Mouse (Mus musculus) embryonic facial prominence, embryonic 12.5 days (tissue): Measurements from ENCODE around the gene Rpa2. TPM values are rescaled to one million over a fixed set of nuclear protein-coding genes. Genes with fewer than 3 reads are reported as not detected.
A peak's percentile ranks its signal among the peaks of the same experiment; 100 is the strongest.
"Not testable (repeated sequence)": the region's sequence is repeated elsewhere in the genome, so short reads cannot be mapped to it uniquely, and the experiment has no call there.

Experiments used
- ATAC-seq: fragments of 200-750 bp; cut with Nextera tagmentation; 2 replicates; pipeline ENCODE4 v1.8.0; 2017; ENCODE audit not compliant: insufficient number of reproducible peaks, insufficient read depth, low FRiP score, low TSS enrichment
- H3K27ac ChIP-seq: fragments of 300-500 bp; sonication (generic); 2 replicates; pipeline ENCODE4 v1.5.1; 2016; ENCODE audit warnings: mild to moderate bottlenecking
- H3K27me3 ChIP-seq: fragments of 300-500 bp; sonication (generic); 2 replicates; pipeline ENCODE4 v1.6.1; 2016; ENCODE audit warnings: mild to moderate bottlenecking, moderate library complexity
- H3K36me3 ChIP-seq: fragments of 300-500 bp; sonication (generic); 2 replicates; pipeline ENCODE4 v1.6.1; 2016; ENCODE audit warnings: mild to moderate bottlenecking
- H3K4me1 ChIP-seq: fragments of 300-500 bp; sonication (generic); 2 replicates; pipeline ENCODE4 v1.6.1; 2016
- H3K4me2 ChIP-seq: fragments of 300-500 bp; sonication (generic); replicated peaks from 2 replicates; pipeline ENCODE4 v1.6.1; 2016; ENCODE audit warnings: mild to moderate bottlenecking, moderate library complexity
- H3K4me3 ChIP-seq: fragments of 300-500 bp; sonication (generic); 2 replicates; pipeline ENCODE4 v1.5.1; 2016; ENCODE audit warnings: mild to moderate bottlenecking
- H3K9ac ChIP-seq: fragments of 300-500 bp; sonication (generic); 2 replicates; pipeline ENCODE4 v1.6.1; 2016; ENCODE audit warnings: mild to moderate bottlenecking, moderate library complexity
- H3K9me3 ChIP-seq: fragments of 300-500 bp; sonication (generic); 2 replicates; pipeline ENCODE4 v1.6.1; 2016; ENCODE audit warnings: mild to moderate bottlenecking, moderate library complexity
- WGBS: fragments of 180-500 bp; shearing (Covaris S2); methylation state at CpG from one replicate; pipeline ENCODE4 v1.1.7; 2016; 5-methylcytosine and 5-hydroxymethylcytosine counted together
- polyA plus RNA-seq: library from polyadenylated mRNA; unstranded; fragments of >200 nt; fragmentation: Nextera tagmentation; extraction: Ambion mirVana; gene quantifications from 2 replicates; pipeline ENCODE4 v1.2.1, GENCODE M21; 2016

Gene Rpa2
- polyA plus RNA-seq, 1 experiment from 2014 or later, result 133 TPM

GRCm38 (mm10) chr4:132746911-132747517 lies 21.1 kb upstream of the Rpa2 start:
- 87% methylated on average over 9 of the region's 9 CpGs for WGBS
- no peaks in the 10 kb centered on the region for H3K27me3 ChIP-seq
- no peaks in the 10 kb centered on the region for H3K36me3 ChIP-seq
- H3K9ac ChIP-seq, result no peak overlapping the region
- no peak for ATAC-seq
- no peaks in the 10 kb centered on the region for H3K9me3 ChIP-seq
- H3K4me3 ChIP-seq, result no peak overlapping the region
- no peak overlapping the region for H3K27ac ChIP-seq
- H3K4me2 ChIP-seq, result no peak overlapping the region
- no peaks in the 10 kb centered on the region for H3K4me1 ChIP-seq

- no peak for ATAC-seq
- Histone ChIP-seq H3K9me3 (no peaks in the 10 kb centered on the region), H3K36me3 (no peaks in the 10 kb centered on the region), H3K27ac (peak overlapping the region; percentile 11; the same call in 1 of the 2 replicates), H3K9ac (no peak overlapping the region; the same call in 1 of the 2 replicates), H3K4me3 (no peak overlapping the region), H3K4me1 (no peaks in the 10 kb centered on the region), H3K4me2 (no peak overlapping the region), H3K27me3 (no peaks in the 10 kb centered on the region)
- 55% methylated on average over 9 of the region's 9 CpGs for WGBS
Observed at GRCm38 (mm10) chr4:132747664-132748259, 20.4 kb upstream of the Rpa2 start.

- Histone ChIP-seq H3K9me3 (no peaks in the 10 kb centered on the region), H3K4me1 (no peaks in the 10 kb centered on the region), H3K9ac (no peak overlapping the region), H3K36me3 (no peaks in the 10 kb centered on the region), H3K27me3 (no peaks in the 10 kb centered on the region), H3K27ac (no peak overlapping the region), H3K4me2 (no peak overlapping the region), H3K4me3 (no peak overlapping the region)
- no peak for ATAC-seq
- 96% methylated on average over 4 of the region's 4 CpGs for WGBS
Observed at GRCm38 (mm10) chr4:132748778-132749177, 19.4 kb upstream of the Rpa2 start.

- Histone ChIP-seq H3K4me1 (no peaks in the 10 kb centered on the region), H3K4me3 (no peak overlapping the region), H3K27me3 (no peaks in the 10 kb centered on the region), H3K9ac (no peak overlapping the region), H3K36me3 (no peaks in the 10 kb centered on the region), H3K9me3 (no peaks in the 10 kb centered on the region), H3K4me2 (no peak overlapping the region), H3K27ac (no peak overlapping the region)
- WGBS, result 86% methylated on average over 6 of the region's 6 CpGs
- no peak for ATAC-seq
Observed at GRCm38 (mm10) chr4:132749258-132749982, 18.7 kb upstream of the Rpa2 start.

- 78% methylated on average over 6 of the region's 6 CpGs for WGBS
- H3K36me3 ChIP-seq, result no peaks in the 10 kb centered on the region
Observed at GRCm38 (mm10) chr4:132752992-132753391, 15.1 kb upstream of the Rpa2 start.

GRCm38 (mm10) chr4:132756974-132757373 lies 11.2 kb upstream of the Rpa2 start, which contains the start of gene Smpdl3b:
Gene Smpdl3b (minus strand): TSS chr4:132757252.
- no peaks in the 10 kb centered on the region for H3K36me3 ChIP-seq
- no peaks in the 10 kb centered on the region for H3K9me3 ChIP-seq
- peak within 1 kb of the TSS; percentile 57 for H3K9ac ChIP-seq
- no peak within 1 kb of the TSS for H3K27ac ChIP-seq
- H3K4me1 ChIP-seq, result 0 out of 2 replicates have a peak, but pooled peaks cover 4% of the 10 kb centered on the region
- H3K4me2 ChIP-seq, result peak within 1 kb of the TSS; percentile 80
- WGBS, result 1% methylated on average over 22 of the region's 22 CpGs
- peaks cover 12% of the 10 kb centered on the region for H3K27me3 ChIP-seq
- peak; percentile 77; the same call in 1 of the 2 replicates for ATAC-seq
- H3K4me3 ChIP-seq, result peak within 1 kb of the TSS; percentile 38

More at GRCm38 (mm10) chr4:132752992-132753391, 15.1 kb upstream of the Rpa2 start:
- Histone ChIP-seq H3K9me3 (no peaks in the 10 kb centered on the region), H3K27me3 (peaks cover 9% of the 10 kb centered on the region), H3K4me2 (no peak overlapping the region), H3K9ac (no peak overlapping the region), H3K4me1 (0 out of 2 replicates have a peak, but pooled peaks cover 4% of the 10 kb centered on the region), H3K27ac (no peak overlapping the region), H3K4me3 (no peak overlapping the region)
- ATAC-seq, result no peak

GRCm38 (mm10) chr4:132757633-132758351 lies 10.3 kb upstream of the Rpa2 start:
- ATAC-seq, result no peak
- H3K9me3 ChIP-seq, result no peaks in the 10 kb centered on the region
- WGBS, result 82% methylated on average over 7 of the region's 7 CpGs

GRCm38 (mm10) chr4:132760296-132760695 lies 7.8 kb upstream of the Rpa2 start:
- no peaks in the 10 kb centered on the region for H3K9me3 ChIP-seq
- peaks cover 12% of the 10 kb centered on the region for H3K27me3 ChIP-seq
- no peak overlapping the region for H3K27ac ChIP-seq
- no peak overlapping the region for H3K9ac ChIP-seq
- ATAC-seq, result no peak
- H3K4me2 ChIP-seq, result no peak overlapping the region
- H3K4me1 ChIP-seq, result 0 out of 2 replicates have a peak, but pooled peaks cover 4% of the 10 kb centered on the region
- no peaks in the 10 kb centered on the region for H3K36me3 ChIP-seq
- 71% methylated on average over 3 of the region's 3 CpGs for whole genome bisulfite sequencing
- H3K4me3 ChIP-seq, result no peak overlapping the region

More at GRCm38 (mm10) chr4:132757633-132758351, 10.3 kb upstream of the Rpa2 start:
- Histone ChIP-seq H3K4me3 (no peak overlapping the region), H3K9ac (no peak overlapping the region), H3K4me1 (0 out of 2 replicates have a peak, but pooled peaks cover 4% of the 10 kb centered on the region), H3K27ac (no peak overlapping the region), H3K36me3 (no peaks in the 10 kb centered on the region), H3K4me2 (peak overlapping the region; percentile 80; the same call in 1 of the 2 replicates), H3K27me3 (peaks cover 12% of the 10 kb centered on the region)

GRCm38 (mm10) chr4:132762602-132763001 lies 5.5 kb upstream of the Rpa2 start:
- H3K4me2 ChIP-seq, result no peak overlapping the region
- no peak overlapping the region for H3K27ac ChIP-seq
- no peak for ATAC-seq
- 0 out of 2 replicates have a peak, but pooled peaks cover under 1% of the 10 kb centered on the region for H3K4me1 ChIP-seq
- peaks cover 7% of the 10 kb centered on the region for H3K27me3 ChIP-seq
- no peaks in the 10 kb centered on the region for H3K36me3 ChIP-seq
- WGBS, result 70% methylated on average over 6 of the region's 6 CpGs
- no peak overlapping the region for H3K9ac ChIP-seq
- H3K4me3 ChIP-seq, result no peak overlapping the region
- no peaks in the 10 kb centered on the region for H3K9me3 ChIP-seq

GRCm38 (mm10) chr4:132763125-132763524 lies 5.0 kb upstream of the Rpa2 start:
- H3K4me3 ChIP-seq, ATAC-seq, H3K4me1 ChIP-seq, H3K27ac ChIP-seq, H3K36me3 ChIP-seq, H3K9ac ChIP-seq, H3K4me2 ChIP-seq, H3K27me3 ChIP-seq, H3K9me3 ChIP-seq: not testable (repeated sequence)
- 82% methylated on average over 3 of the region's 3 CpGs for WGBS

GRCm38 (mm10) chr4:132771776-132772175 lies 3.6 kb downstream of the Rpa2 start:
- Histone ChIP-seq H3K4me1 (peaks cover 9% of the 10 kb centered on the region), H3K9me3 (no peaks in the 10 kb centered on the region), H3K27me3 (no peaks in the 10 kb centered on the region), H3K27ac (no peak overlapping the region), H3K4me2 (no peak overlapping the region), H3K36me3 (peaks cover 65% of the 10 kb centered on the region), H3K4me3 (no peak overlapping the region), H3K9ac (no peak overlapping the region)
- WGBS, result 92% methylated on average over 9 of the region's 9 CpGs
- ATAC-seq, result no peak
